Mouse (Mus musculus) intestine, postnatal 0 days (tissue): Measurements from ENCODE around the gene N4bp2l1. TPM values are rescaled to one million over a fixed set of nuclear protein-coding genes. Genes with fewer than 3 reads are reported as not detected.
A peak's percentile ranks its signal among the peaks of the same experiment; 100 is the strongest.
"Not testable (repeated sequence)": the region's sequence is repeated elsewhere in the genome, so short reads cannot be mapped to it uniquely, and the experiment has no call there.

Experiments used
- ATAC-seq: fragments of 200-750 bp; cut with Nextera tagmentation; 2 replicates; pipeline ENCODE4 v1.8.0; 2017; ENCODE audit warnings: mild to moderate bottlenecking, moderate TSS enrichment, moderate library complexity
- H3K27ac ChIP-seq: fragments of 300-500 bp; sonication (generic); 2 replicates; pipeline ENCODE4 v1.5.1; 2014; ENCODE audit warnings: mild to moderate bottlenecking, low read depth, low read length, moderate library complexity
- H3K27me3 ChIP-seq: fragments of 300-500 bp; sonication (generic); replicated peaks from 2 replicates; pipeline ENCODE4 v1.6.1; 2014; ENCODE audit warnings: low read length, mixed read lengths; ENCODE audit not compliant: control insufficient read depth, insufficient read depth
- H3K36me3 ChIP-seq: fragments of 300-500 bp; sonication (generic); 2 replicates; pipeline ENCODE4 v1.6.1; 2014; ENCODE audit warnings: mild to moderate bottlenecking, moderate library complexity; ENCODE audit not compliant: control insufficient read depth, insufficient read depth
- H3K4me1 ChIP-seq: fragments of 300-500 bp; sonication (generic); replicated peaks from 2 replicates; pipeline ENCODE4 v1.6.1; 2014; ENCODE audit warnings: antibody characterized with exemption, low read length, mixed read lengths; ENCODE audit not compliant: control insufficient read depth, insufficient read depth
- H3K4me2 ChIP-seq: fragments of 300-500 bp; sonication (generic); replicated peaks from 2 replicates; pipeline ENCODE4 v1.6.1; 2014; ENCODE audit warnings: low read depth, mild to moderate bottlenecking, moderate library complexity
- H3K4me3 ChIP-seq: fragments of 300-500 bp; sonication (generic); 2 replicates; pipeline ENCODE4 v1.5.1; 2014; ENCODE audit warnings: low read depth, low read length
- H3K9ac ChIP-seq: fragments of 300-500 bp; sonication (generic); 2 replicates; pipeline ENCODE4 v1.6.1; 2014; ENCODE audit warnings: mild to moderate bottlenecking, low read depth, low read length
- H3K9me3 ChIP-seq: fragments of 300-500 bp; sonication (generic); 2 replicates; pipeline ENCODE4 v1.6.1; 2016; ENCODE audit warnings: mixed run types; ENCODE audit not compliant: control insufficient read depth
- CTCF ChIP-seq: sonication (generic); IDR thresholded peaks from 2 replicates; pipeline ENCODE4 v1.5.1; 2016; ENCODE audit warnings: low read depth, mild to moderate bottlenecking, control low read depth, antibody characterized with exemption, moderate library complexity
- WGBS: fragments of 180-500 bp; shearing (Covaris S2); extraction: QIAGEN DNeasy Blood & Tissue Kit; methylation state at CpG from one replicate; pipeline ENCODE4 v1.1.7; 2014; 5-methylcytosine and 5-hydroxymethylcytosine counted together
- polyA plus RNA-seq: library from polyadenylated mRNA; unstranded; fragments of >200 nt; fragmentation: Nextera tagmentation; extraction: Ambion mirVana; gene quantifications from 2 replicates; pipeline ENCODE4 v1.2.1, GENCODE M21; 2015

N4bp2l1 gene
- polyA plus RNA-seq, result 21.1 and 21.3 TPM in 2 replicates

GRCm38 (mm10) chr5:150597088-150597487 lies at the start of gene N4bp2l1:
Gene N4bp2l1, minus strand, starts transcription at chr5:150597188.
- Histone ChIP-seq H3K4me1 (no peaks in the 10 kb centered on the region), H3K4me3 (no peak within 1 kb of the TSS), H3K27me3 (no peaks in the 10 kb centered on the region), H3K9ac (no peak within 1 kb of the TSS), H3K9me3 (no peaks in the 10 kb centered on the region), H3K36me3 (no peaks in the 10 kb centered on the region), H3K4me2 (no peak within 1 kb of the TSS), H3K27ac (no peak within 1 kb of the TSS)
- no peak for TF ChIP-seq CTCF
- 91% methylated on average over 7 of the region's 7 CpGs for WGBS
- ATAC-seq, result no peak

- 86% methylated on average over 4 of the region's 4 CpGs for WGBS
- Histone ChIP-seq H3K9me3 (no peaks in the 10 kb centered on the region), H3K9ac (no peak overlapping the region), H3K4me3 (no peak overlapping the region), H3K4me1 (no peaks in the 10 kb centered on the region), H3K4me2 (no peak overlapping the region), H3K36me3 (peaks cover 53% of the 10 kb centered on the region), H3K27ac (no peak overlapping the region), H3K27me3 (no peaks in the 10 kb centered on the region)
- no peak for TF ChIP-seq CTCF
- ATAC-seq, result no peak
These were observed 47.9 kb upstream of the N4bp2l1 start for GRCm38 (mm10) chr5:150644926-150645325.

- peak; percentile 14; the same call in 1 of the 2 replicates for TF ChIP-seq CTCF
- WGBS, result 98% methylated on average over 4 of the region's 4 CpGs
- H3K4me2 ChIP-seq, ATAC-seq, H3K9ac ChIP-seq, H3K4me3 ChIP-seq, H3K9me3 ChIP-seq, H3K4me1 ChIP-seq, H3K27me3 ChIP-seq, H3K27ac ChIP-seq: not testable (repeated sequence)
- H3K36me3 ChIP-seq, result peaks cover 43% of the 10 kb centered on the region
These were observed 46.4 kb upstream of the N4bp2l1 start for GRCm38 (mm10) chr5:150643390-150643789.

- TF ChIP-seq CTCF, result no peak
- Histone ChIP-seq H3K36me3 (peaks cover 44% of the 10 kb centered on the region), H3K4me2 (no peak overlapping the region), H3K27ac (no peak overlapping the region), H3K4me1 (no peaks in the 10 kb centered on the region), H3K27me3 (no peaks in the 10 kb centered on the region), H3K4me3 (no peak overlapping the region), H3K9me3 (no peaks in the 10 kb centered on the region), H3K9ac (no peak overlapping the region)
- WGBS, result 78% methylated on average over 3 of the region's 3 CpGs
- no peak for ATAC-seq
These were observed 44.5 kb upstream of the N4bp2l1 start for GRCm38 (mm10) chr5:150641440-150641839.

- TF ChIP-seq CTCF, result no peak
- Histone ChIP-seq H3K4me3 (no peak overlapping the region), H3K27me3 (no peaks in the 10 kb centered on the region), H3K4me2 (no peak overlapping the region), H3K9me3 (no peaks in the 10 kb centered on the region), H3K4me1 (no peaks in the 10 kb centered on the region), H3K27ac (no peak overlapping the region), H3K9ac (no peak overlapping the region), H3K36me3 (peaks cover 5% of the 10 kb centered on the region; the same call in 1 of the 2 replicates)
- WGBS, result 84% methylated on average over 2 of the region's 2 CpGs
- no peak for ATAC-seq
These were observed 32.7 kb upstream of the N4bp2l1 start for GRCm38 (mm10) chr5:150629692-150630091.

GRCm38 (mm10) chr5:150629272-150629671 lies 32.3 kb upstream of the N4bp2l1 start:
- no peaks in the 10 kb centered on the region for H3K9me3 ChIP-seq
- WGBS, result 87% methylated on average over 1 of the region's 1 CpGs
- no peak for ATAC-seq
- no peak overlapping the region for H3K27ac ChIP-seq
- no peak overlapping the region for H3K4me3 ChIP-seq
- 0 out of 2 replicates have a peak, but pooled peaks cover 4% of the 10 kb centered on the region for H3K36me3 ChIP-seq
- no peak overlapping the region for H3K4me2 ChIP-seq
- no peak overlapping the region for H3K9ac ChIP-seq
- TF ChIP-seq CTCF, result no peak
- no peaks in the 10 kb centered on the region for H3K4me1 ChIP-seq
- H3K27me3 ChIP-seq, result no peaks in the 10 kb centered on the region

GRCm38 (mm10) chr5:150625528-150625927 lies 28.5 kb upstream of the N4bp2l1 start:
- no peak for TF ChIP-seq CTCF
- Histone ChIP-seq H3K4me2 (no peak overlapping the region), H3K9me3 (no peaks in the 10 kb centered on the region), H3K4me3 (no peak overlapping the region), H3K27me3 (no peaks in the 10 kb centered on the region), H3K9ac (no peak overlapping the region), H3K4me1 (0 out of 2 replicates have a peak, but pooled peaks cover 2% of the 10 kb centered on the region), H3K27ac (peak overlapping the region; percentile 46; the same call in 1 of the 2 replicates), H3K36me3 (no peaks in the 10 kb centered on the region)
- 38% methylated on average over 7 of the region's 7 CpGs for WGBS
- ATAC-seq, result peak; percentile 98
